Mouse (Mus musculus) mouse embryonic stem cell (cell line): ENCODE results near the gene Syt1.

ENCODE experiments used
- in situ Hi-C, 2 experiments: fragments of 300-500 bp; cut with MboI; formaldehyde crosslinking; loops; 1 replicate in 1 of 2; 3 replicates in 1 of 2; pipeline ENCODE4 v1.14.3; 2019 to 2020; ENCODE audit warnings: low sequenced_read_pairs in 2 of 2, low pct_unique_long_range_greater_than_20kb in 1 of 2, mixed read lengths in 1 of 2; ENCODE audit not compliant: unreplicated experiment in 1 of 2

Gene Syt1

GRCm38 (mm10) chr10:108610057-108610644, 400.6 kb downstream of the Syt1 start:
- in situ Hi-C loops = no loop called here

- in situ Hi-C loops = no loop called here
These were observed 408.9 kb downstream of the Syt1 start for GRCm38 (mm10) chr10:108601672-108602412.

GRCm38 (mm10) chr10:108600693-108601092, 410.1 kb downstream of the Syt1 start:
- in situ Hi-C loops = no loop called here

GRCm38 (mm10) chr10:108597385-108597784, 413.4 kb downstream of the Syt1 start:
- in situ Hi-C loops = no loop called here

- in situ Hi-C loops = no loop called here
These were observed 414.4 kb downstream of the Syt1 start for GRCm38 (mm10) chr10:108596162-108596927.

GRCm38 (mm10) chr10:108589355-108589754, 421.4 kb downstream of the Syt1 start:
- in situ Hi-C loops = no loop called here

- in situ Hi-C loops = no loop called here
These were observed 421.9 kb downstream of the Syt1 start for GRCm38 (mm10) chr10:108588924-108589323.

GRCm38 (mm10) chr10:108583694-108584093, 427.1 kb downstream of the Syt1 start:
- in situ Hi-C loops = no loop called here

- in situ Hi-C loops = no loop called here
These were observed 428.4 kb downstream of the Syt1 start for GRCm38 (mm10) chr10:108582397-108582730.

GRCm38 (mm10) chr10:108581555-108582396, 429.0 kb downstream of the Syt1 start:
- in situ Hi-C loops = no loop called here

GRCm38 (mm10) chr10:108580786-108581420, 429.9 kb downstream of the Syt1 start:
- in situ Hi-C loops = no loop called here

- in situ Hi-C loops = no loop called here
These were observed 431.4 kb downstream of the Syt1 start for GRCm38 (mm10) chr10:108579396-108579795.

- in situ Hi-C loops = no loop called here
These were observed 433.2 kb downstream of the Syt1 start for GRCm38 (mm10) chr10:108577611-108578010.

- in situ Hi-C loops = loop anchor here in 1 of 2 experiments (25.0 kb wide), 1 partner anchor 285 kb away; no protein-coding TSS in a partner anchor
These were observed 438.0 kb downstream of the Syt1 start for GRCm38 (mm10) chr10:108572764-108573163.

GRCm38 (mm10) chr10:108571104-108571503, 439.7 kb downstream of the Syt1 start:
- in situ Hi-C loops = loop anchor here in 1 of 2 experiments (25.0 kb wide), 1 partner anchor 284 kb away; no protein-coding TSS in a partner anchor

GRCm38 (mm10) chr10:108569568-108570139, 441.1 kb downstream of the Syt1 start:
- in situ Hi-C loops = loop anchor here in 1 of 2 experiments (25.0 kb wide), 1 partner anchor 282 kb away; no protein-coding TSS in a partner anchor

GRCm38 (mm10) chr10:108568925-108569324, 441.9 kb downstream of the Syt1 start:
- in situ Hi-C loops = loop anchor here in 1 of 2 experiments (25.0 kb wide), 1 partner anchor 282 kb away; no protein-coding TSS in a partner anchor
